Mouse (Mus musculus): Measurements from ENCODE around the gene Gm45713. TPM values are rescaled to one million over a fixed set of nuclear protein-coding genes. Genes with fewer than 3 reads are reported as not detected.

Gene Gm45713
- total RNA-seq, 2 experiments from 2014 or later = 0.26 TPM; not detected in 1

DNA sequence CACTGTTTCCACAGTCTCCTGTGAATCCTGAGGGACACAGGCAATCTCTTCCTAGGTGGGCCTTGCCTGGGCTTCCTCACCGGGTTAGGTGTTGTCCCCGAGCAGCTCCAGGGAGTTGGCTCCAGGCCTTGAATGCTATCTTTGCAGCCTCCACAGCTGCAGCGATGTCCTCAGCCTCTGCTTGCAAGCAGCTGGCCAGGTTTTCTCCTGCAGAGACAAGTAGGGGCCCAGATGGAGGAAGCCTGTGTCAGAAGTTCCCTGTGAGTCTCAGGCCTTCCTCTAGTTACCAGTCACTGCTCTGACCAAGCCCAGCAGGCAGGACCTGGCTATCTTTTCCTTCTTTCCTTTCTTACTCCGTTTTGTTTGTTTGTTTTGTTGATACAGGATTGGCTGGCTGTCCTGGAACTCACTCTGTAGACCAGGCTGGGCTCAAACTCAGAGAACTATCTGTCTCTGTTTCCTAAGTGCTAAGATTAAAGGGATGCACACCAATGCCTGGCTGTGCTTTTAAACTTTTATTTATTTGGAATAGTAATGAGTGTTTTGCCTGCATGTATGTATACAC lies 12.6 kb upstream of the Gm45713 start:
- Histone ChIP-seq H3K4me3 (no peak overlapping the region), H3K27ac (peak overlapping the region; percentile 46)
- no peak for DNase-seq
- no peak for TF ChIP-seq CTCF (IDR thresholded peaks at IDR 0.05)
- intact Hi-C loops (cut with DNase I) = no loop called here

DNA sequence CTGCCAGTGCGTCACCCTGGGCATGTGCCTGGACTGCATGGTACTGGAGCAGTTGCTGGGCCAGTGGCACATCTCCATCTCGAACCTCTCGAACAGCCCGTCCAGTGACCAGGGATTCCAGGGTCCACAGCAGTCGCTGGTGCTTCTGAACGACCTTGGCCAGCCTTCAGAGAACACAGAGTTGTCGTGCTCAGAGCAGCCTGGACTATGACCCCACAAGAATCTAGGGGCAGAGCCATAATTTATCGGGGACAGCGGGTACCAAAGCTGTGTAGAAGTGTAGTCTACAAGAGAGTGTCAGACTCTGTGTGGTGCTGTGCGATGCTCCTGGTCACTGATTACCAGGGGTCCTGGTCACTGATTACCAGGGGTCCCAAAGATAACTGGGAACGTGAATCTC lies 11.9 kb upstream of the Gm45713 start:
- H3K27ac ChIP-seq = no peak overlapping the region
- no peak for DNase-seq
- TF ChIP-seq CTCF (IDR thresholded peaks at IDR 0.05) = no peak
- intact Hi-C loops (cut with DNase I) = no loop called here
- H3K4me3 ChIP-seq = no peak overlapping the region

DNA sequence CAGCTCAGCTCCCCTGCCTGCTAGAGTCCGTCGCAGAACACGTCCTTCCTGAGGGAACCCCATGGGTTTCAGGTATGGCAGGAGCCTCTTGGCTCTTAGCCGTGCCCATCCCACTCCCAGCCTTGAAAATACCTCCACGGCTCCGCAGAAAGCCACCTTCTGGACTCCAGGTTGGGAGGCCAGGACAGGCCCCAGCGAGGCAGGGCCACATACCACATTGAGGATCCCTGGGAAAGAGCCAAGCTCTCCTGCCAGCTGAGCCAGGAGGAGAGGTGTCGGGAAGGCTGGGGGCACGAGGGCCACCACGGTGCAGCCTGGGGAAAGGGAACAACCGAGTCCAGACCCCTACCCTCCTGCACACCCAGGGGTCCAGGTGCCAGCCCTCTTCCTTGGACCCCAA lies 11.2 kb upstream of the Gm45713 start:
- DNase-seq = no peak
- no peak for TF ChIP-seq CTCF (IDR thresholded peaks at IDR 0.05)
- H3K27ac ChIP-seq = no peak overlapping the region
- intact Hi-C loops (cut with DNase I) = no loop called here
- no peak overlapping the region for H3K4me3 ChIP-seq

DNA sequence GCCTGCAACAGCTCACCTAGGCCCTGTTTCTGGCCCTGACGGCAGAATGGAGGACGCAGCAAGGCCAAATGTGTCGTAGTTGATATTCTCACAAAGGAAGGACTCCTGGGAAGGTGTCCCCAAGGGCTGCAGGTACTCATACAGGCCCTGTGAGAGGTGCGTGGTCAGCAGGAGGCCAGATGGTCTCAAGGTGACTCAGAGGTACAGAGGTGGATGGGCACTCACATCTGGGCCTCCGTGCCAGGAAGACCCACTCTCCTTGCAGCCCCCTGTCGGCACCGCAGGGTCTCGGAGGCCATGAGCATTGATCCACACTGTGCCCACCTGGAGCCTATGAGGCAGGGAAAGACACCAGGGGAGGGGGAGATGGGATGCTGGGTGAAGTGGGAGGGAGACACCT lies 9.4 kb upstream of the Gm45713 start:
- no peak for DNase-seq
- no peak for TF ChIP-seq CTCF (IDR thresholded peaks at IDR 0.05)
- Histone ChIP-seq H3K4me3 (no peak overlapping the region), H3K27ac (peak overlapping the region; percentile 12; the same call in 1 of the 2 replicates)
- intact Hi-C loops (cut with DNase I) = no loop called here

DNA sequence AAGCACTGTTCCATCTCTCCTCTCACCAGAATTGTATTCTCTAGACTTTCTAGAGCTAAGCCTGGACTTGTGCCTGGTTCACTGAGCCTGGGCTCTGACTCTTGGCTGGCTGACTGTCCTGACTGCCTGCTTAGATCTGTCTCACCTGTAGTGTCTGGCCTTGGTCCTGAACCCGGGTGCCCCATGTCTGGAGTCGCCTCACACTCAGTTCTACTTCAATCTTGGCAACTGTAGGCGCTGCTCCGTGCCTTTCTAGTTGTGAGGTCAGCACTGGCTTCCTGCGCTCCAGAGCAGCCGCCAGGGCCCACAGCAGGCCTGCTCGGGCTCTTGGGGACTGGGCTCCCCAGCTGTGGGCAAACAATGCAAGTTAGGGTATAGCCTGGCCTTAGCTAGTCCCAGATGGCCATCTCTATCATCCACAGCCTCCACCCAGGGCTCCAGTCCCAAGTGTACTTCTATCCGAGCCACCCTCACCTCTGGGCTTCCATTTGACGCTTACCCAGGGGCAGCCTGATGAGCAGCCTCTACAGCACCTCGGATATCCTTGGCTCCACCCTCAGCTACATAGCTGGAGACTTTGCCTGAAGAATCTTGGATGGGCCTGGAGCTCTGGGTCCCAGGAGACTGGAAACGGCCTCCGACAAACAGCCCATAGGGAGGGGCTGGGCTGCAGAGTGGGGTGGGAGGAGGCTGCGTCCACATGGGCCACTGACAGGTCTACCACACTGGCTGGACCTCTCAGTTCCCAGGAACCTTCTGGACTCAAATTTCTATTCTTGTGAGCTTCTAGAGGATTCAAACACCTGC lies 8.5 kb upstream of the Gm45713 start:
- DNase-seq = peak; percentile 43
- Histone ChIP-seq H3K27ac (peak overlapping the region; percentile 52), H3K4me3 (no peak overlapping the region)
- no peak for TF ChIP-seq CTCF (IDR thresholded peaks at IDR 0.05)
- intact Hi-C loops (cut with DNase I) = no loop called here

DNA sequence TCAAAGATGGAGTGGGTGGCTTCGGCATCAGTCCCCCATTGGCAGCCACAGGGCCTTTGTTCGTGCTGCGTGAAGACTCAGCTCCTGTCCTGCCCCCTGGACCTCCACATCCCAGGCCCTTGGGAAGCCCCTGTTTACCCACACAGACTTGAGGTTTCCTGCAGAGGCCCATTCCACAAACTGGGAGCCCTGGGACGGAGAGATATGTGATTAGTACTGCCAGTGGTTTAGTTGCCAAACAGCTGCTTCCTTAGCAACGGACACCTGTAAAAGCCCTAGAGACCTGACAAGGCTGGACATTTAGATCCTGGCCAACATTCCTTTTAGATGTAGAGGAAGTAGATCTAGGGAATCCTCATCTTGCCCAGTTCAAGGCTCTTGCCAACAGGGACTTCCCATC lies 5.9 kb upstream of the Gm45713 start:
- no peak overlapping the region for H3K27ac ChIP-seq
- H3K4me3 ChIP-seq = no peak overlapping the region
- TF ChIP-seq CTCF (IDR thresholded peaks at IDR 0.05) = no peak
- intact Hi-C loops (cut with DNase I) = no loop called here
- no peak for DNase-seq

DNA sequence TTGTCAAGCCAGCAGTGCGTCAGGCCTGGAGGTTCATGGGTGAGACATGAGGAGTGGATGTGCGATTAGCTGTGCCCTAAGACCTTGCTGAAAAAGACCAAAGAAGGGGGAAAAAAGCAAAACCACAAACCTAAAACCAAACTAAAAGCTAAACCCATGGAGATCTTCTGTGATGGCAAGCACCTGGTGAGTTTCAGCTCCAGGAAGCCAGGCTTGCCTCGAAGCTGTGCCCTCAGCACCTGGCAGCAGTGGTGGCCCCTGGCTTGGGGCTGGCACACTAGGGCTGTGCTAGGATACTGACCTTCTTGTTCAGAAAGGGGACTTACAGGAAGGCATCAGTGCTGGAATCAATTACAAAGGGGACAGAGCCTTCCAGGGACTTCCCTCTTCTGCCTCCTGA lies 5.3 kb upstream of the Gm45713 start:
- no peak overlapping the region for H3K4me3 ChIP-seq
- no peak for TF ChIP-seq CTCF (IDR thresholded peaks at IDR 0.05)
- no peak overlapping the region for H3K27ac ChIP-seq
- no peak for DNase-seq
- intact Hi-C loops (cut with DNase I) = no loop called here

DNA sequence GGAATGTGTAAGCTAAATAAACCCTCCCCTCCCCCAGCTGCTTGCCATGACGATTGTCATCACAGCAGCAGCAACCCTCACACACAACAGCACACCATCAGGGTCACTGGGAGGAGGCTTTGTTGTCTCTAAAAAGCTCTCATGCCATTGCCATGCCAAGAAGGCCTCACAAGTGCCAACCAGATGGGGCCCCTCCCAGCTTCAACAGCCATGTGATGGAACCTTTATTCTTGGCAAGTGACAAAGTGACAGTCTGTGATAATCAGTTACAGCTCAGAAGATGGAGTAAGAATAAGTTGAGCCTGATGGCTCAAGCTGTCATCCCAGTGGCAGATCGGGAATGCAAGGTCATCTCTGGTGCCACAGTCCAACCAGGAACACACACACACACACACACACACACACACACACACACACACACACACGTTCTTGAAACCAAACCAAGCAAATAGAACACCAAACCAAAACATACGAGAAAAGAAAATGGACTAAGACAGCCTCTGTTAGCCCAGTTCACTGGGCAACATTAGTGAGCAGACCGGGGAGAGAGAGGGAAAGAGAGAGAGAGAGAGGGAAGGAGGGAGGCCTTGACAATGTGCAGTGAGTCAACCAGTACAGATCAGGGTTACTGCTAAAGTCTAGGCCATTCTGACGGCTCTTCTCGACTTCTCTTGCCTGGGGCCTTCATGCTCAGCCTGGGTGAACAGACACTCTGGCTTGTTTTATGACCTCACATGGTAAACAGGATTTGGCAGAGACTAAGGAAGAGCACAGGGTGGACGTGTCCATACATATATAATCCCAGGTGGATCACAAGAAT lies 4.1 kb upstream of the Gm45713 start:
- intact Hi-C loops (cut with DNase I) = loop anchor here (5.0 kb wide), 1 partner anchor 158 kb away; no protein-coding TSS in a partner anchor
- DNase-seq = no peak
- TF ChIP-seq CTCF (IDR thresholded peaks at IDR 0.05) = no peak
- no peak overlapping the region for H3K4me3 ChIP-seq
- no peak overlapping the region for H3K27ac ChIP-seq

DNA sequence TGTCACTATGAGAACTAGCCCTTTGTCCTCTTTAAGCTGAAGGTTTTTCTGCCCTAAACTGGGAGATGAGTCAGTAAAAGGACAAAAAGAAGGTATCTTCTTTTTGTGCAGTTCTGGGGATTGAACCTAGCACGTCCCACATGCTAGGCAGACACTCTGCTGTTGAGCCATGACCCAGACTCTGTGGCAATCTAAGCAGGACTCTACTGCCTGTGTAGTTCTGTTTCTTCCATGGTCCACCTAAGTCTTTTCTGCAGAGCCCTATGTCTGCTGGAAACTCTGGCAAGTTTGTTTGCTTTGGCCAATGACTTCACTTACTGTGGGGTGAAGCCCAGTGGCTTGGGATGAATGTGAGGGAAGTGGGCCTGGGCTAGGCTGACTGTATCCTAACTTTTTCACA lies 2.4 kb upstream of the Gm45713 start:
- H3K27ac ChIP-seq = no peak overlapping the region
- no peak for TF ChIP-seq CTCF (IDR thresholded peaks at IDR 0.05)
- no peak for DNase-seq
- H3K4me3 ChIP-seq = no peak overlapping the region
- intact Hi-C loops (cut with DNase I) = loop anchor here (5.0 kb wide), 1 partner anchor 156 kb away; no protein-coding TSS in a partner anchor

DNA sequence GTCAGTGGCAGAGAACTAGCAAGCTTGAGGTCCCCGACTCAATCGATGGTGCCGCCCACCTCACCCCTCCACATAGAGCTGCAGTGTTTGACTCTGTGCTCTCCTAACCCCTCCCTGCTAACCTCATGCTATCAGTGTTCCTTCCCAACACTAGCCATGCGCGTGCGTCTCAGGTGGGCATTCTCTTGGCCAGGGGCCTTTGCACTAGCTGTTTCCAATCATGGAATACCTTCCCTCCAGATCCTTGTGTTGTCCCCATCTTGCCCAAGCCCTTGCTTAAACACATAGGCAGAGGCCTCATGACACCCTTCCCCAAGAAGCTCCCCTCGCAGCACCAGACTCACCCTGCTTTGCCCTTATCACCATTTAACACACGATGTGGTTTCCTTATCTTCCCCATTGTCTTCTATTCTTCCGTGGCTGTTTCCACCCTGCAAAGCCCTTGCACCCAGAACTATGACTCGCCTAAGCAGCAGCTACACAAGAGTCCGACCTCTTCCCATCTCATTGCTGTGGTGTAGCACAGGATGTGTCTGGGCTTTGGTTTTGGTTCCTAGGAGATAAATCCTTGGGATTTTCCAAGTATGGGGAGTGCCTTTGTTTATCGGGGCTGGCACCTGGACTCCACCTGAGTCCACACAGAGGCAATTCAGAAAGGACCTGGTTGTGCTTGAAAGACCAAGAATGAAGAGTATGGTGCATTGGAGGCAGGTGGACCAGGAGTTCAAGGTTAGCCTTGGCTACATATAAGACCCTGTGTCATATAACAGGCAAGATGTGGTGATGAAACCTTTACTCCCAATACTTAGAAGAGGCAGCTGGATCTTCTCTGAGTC lies 1.4 kb upstream of the Gm45713 start:
- intact Hi-C loops (cut with DNase I) = loop anchor here (5.0 kb wide), 1 partner anchor 155 kb away; no protein-coding TSS in a partner anchor
- no peak overlapping the region for H3K27ac ChIP-seq
- DNase-seq = no peak
- no peak for TF ChIP-seq CTCF (IDR thresholded peaks at IDR 0.05)
- H3K4me3 ChIP-seq = no peak overlapping the region

DNA sequence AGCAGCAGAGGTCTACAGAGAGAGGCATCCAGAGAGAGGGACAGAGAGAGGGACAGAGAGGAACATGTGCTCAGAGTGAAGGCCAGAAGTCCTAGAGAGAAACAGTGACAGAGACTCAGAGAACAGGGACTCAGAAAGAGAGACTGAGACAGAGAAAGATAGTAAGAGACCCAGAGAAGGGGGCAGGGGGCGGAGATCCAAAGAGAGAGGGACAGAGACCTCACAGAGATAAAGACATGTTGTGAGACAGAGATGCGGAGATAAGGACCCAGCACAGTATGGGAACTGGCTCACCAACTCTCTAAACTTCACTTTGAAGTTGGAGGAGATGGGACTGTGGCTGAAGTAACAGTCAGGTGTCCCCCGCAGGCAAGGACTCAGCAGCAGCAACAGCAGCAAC lies 661 bp downstream of the Gm45713 start:
- TF ChIP-seq CTCF (IDR thresholded peaks at IDR 0.05) = no peak
- Histone ChIP-seq H3K4me3 (peak overlapping the region; percentile 73), H3K27ac (peak overlapping the region; percentile 93)
- intact Hi-C loops (cut with DNase I) = loop anchor here (5.0 kb wide), 1 partner anchor 153 kb away; no protein-coding TSS in a partner anchor
- no peak for DNase-seq

DNA sequence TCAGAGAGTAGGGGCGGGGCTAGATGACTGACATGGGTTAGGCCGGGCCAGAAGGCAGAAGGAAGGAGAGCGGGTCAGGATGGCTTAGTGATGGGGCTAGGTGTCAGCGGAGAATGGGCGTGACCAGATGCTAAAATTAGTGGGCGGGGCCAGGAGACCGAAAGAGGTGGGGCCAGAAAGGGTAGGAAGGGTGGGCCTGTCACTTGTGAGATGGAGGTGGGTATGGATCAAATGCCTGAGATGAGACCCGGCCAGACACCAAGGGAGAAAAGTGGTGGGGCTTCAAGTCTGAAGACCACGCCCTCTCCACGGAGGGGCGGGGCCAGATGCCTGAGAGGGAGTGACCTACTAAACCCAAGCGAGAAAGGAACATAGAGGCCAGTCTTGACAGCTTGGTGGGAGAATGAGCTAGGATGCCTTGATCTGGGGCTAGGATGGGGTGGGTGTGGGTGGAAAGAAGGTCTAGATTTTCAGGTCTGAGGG lies 1.4 kb downstream of the Gm45713 start:
- H3K4me3 ChIP-seq = peak overlapping the region; percentile 73
- H3K27ac ChIP-seq = no peak overlapping the region; the same call in 1 of the 2 replicates
- peak; percentile 51 for DNase-seq
- TF ChIP-seq CTCF (IDR thresholded peaks at IDR 0.05) = no peak
- intact Hi-C loops (cut with DNase I) = loop anchor here (5.0 kb wide), 1 partner anchor 152 kb away; no protein-coding TSS in a partner anchor
